Mouse (Mus musculus): ENCODE data around the gene Psmb1.

DNA sequence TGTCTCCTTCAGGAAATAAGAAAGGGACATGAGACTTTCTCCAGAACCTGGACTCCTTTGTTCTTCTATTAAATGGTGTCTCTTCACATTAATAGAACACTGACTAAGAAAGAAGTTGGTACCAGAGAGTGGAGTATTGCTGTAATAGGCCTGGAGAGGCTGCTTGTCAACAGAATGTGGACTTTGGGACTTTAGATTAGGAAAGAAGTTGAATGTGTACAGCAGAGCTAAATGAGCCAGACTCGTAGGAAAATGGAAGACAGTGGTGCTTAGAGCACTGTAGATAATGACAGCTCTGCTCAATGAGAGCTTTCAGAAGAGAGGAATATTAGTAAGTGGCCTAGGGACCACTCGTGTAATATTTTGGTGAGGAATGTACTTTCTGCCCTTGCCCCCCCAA is 43.0 kb downstream of the Psmb1 start:
- TF ChIP-seq CTCF (IDR thresholded peaks at IDR 0.05) (no peak), EP300 (IDR thresholded peaks at IDR 0.05) (no peak)
